Mouse (Mus musculus) hindbrain, embryonic 11.5 days (tissue): ENCODE data around the gene Fam122c. TPM values are rescaled to one million over a fixed set of nuclear protein-coding genes. Genes with fewer than 3 reads are reported as not detected.

Experiments used
- ATAC-seq: fragments of 200-750 bp; cut with Nextera tagmentation; 2 replicates; pipeline ENCODE4 v1.8.0; 2017; ENCODE audit warnings: mild to moderate bottlenecking, moderate TSS enrichment, moderate library complexity; ENCODE audit not compliant: low FRiP score
- DNase-seq: peaks from one replicate; pipeline ENCODE4 v3.0.0-alpha.2; 2015; ENCODE audit warnings: low spot score
- H3K27ac ChIP-seq: fragments of 300-500 bp; sonication (generic); 2 replicates; pipeline ENCODE4 v1.5.1; 2014; ENCODE audit warnings: mild to moderate bottlenecking, low read depth, low read length
- H3K27me3 ChIP-seq: fragments of 300-500 bp; sonication (generic); 2 replicates; pipeline ENCODE4 v1.6.1; 2014; ENCODE audit warnings: mild to moderate bottlenecking, low read length, moderate library complexity, mixed read lengths; ENCODE audit not compliant: control insufficient read depth, insufficient read depth
- H3K36me3 ChIP-seq: fragments of 300-500 bp; sonication (generic); 2 replicates; pipeline ENCODE4 v1.6.1; 2014; ENCODE audit warnings: mild to moderate bottlenecking, low read length, moderate library complexity, mixed read lengths; ENCODE audit not compliant: control insufficient read depth, insufficient read depth
- H3K4me1 ChIP-seq: fragments of 300-500 bp; sonication (generic); replicated peaks from 2 replicates; pipeline ENCODE4 v1.6.1; 2014; ENCODE audit warnings: low read length, mixed read lengths; ENCODE audit not compliant: control insufficient read depth, insufficient read depth
- H3K4me2 ChIP-seq: fragments of 300-500 bp; sonication (generic); replicated peaks from 2 replicates; pipeline ENCODE4 v1.6.1; 2014; ENCODE audit warnings: mild to moderate bottlenecking, low read depth, low read length
- H3K4me3 ChIP-seq: fragments of 300-500 bp; sonication (generic); 2 replicates; pipeline ENCODE4 v1.5.1; 2014; ENCODE audit warnings: low read depth, low read length
- H3K9ac ChIP-seq: fragments of 300-500 bp; sonication (generic); 2 replicates; pipeline ENCODE4 v1.6.1; 2014; ENCODE audit warnings: low read depth, low read length
- H3K9me3 ChIP-seq: fragments of 300-500 bp; sonication (generic); 2 replicates; pipeline ENCODE4 v1.6.1; 2016; ENCODE audit warnings: low read length; ENCODE audit not compliant: control insufficient read depth
- WGBS: fragments of 180-500 bp; shearing (Covaris S2); extraction: QIAGEN DNeasy Blood & Tissue Kit; methylation state at CpG from one replicate; pipeline ENCODE4 v1.1.7; 2014; 5-methylcytosine and 5-hydroxymethylcytosine counted together
- polyA plus RNA-seq: library from polyadenylated mRNA; unstranded; fragments of >200 nt; fragmentation: Nextera tagmentation; extraction: Ambion mirVana; gene quantifications from 2 replicates; pipeline ENCODE4 v1.2.1, GENCODE M21; 2014

Gene Fam122c
- polyA plus RNA-seq, 1 experiment from 2014 or later = not detected

GRCm38 (mm10) chrX:53341531-53341930 is 68.3 kb downstream of the Fam122c start:
- no peaks in the 10 kb centered on the region for H3K36me3 ChIP-seq
- H3K9me3 ChIP-seq = no peaks in the 10 kb centered on the region
- no peaks in the 10 kb centered on the region for H3K27me3 ChIP-seq
- 70% methylated on average over 2 of the region's 2 CpGs for WGBS
- no peak overlapping the region for H3K4me3 ChIP-seq
- H3K9ac ChIP-seq = no peak overlapping the region
- no peaks in the 10 kb centered on the region for H3K4me1 ChIP-seq
- DNase-seq (peak; percentile 64), ATAC-seq (no peak)
- no peak overlapping the region for H3K27ac ChIP-seq
- no peak overlapping the region for H3K4me2 ChIP-seq

- Histone ChIP-seq H3K27me3 (no peaks in the 10 kb centered on the region), H3K9ac (no peak overlapping the region), H3K9me3 (no peaks in the 10 kb centered on the region), H3K4me1 (no peaks in the 10 kb centered on the region), H3K36me3 (no peaks in the 10 kb centered on the region), H3K27ac (no peak overlapping the region), H3K4me2 (no peak overlapping the region), H3K4me3 (no peak overlapping the region)
- ATAC-seq (no peak), DNase-seq (no peak)
- WGBS = 89% methylated on average over 4 of the region's 4 CpGs
These were observed 75.2 kb downstream of the Fam122c start for GRCm38 (mm10) chrX:53348374-53348773.

DNA sequence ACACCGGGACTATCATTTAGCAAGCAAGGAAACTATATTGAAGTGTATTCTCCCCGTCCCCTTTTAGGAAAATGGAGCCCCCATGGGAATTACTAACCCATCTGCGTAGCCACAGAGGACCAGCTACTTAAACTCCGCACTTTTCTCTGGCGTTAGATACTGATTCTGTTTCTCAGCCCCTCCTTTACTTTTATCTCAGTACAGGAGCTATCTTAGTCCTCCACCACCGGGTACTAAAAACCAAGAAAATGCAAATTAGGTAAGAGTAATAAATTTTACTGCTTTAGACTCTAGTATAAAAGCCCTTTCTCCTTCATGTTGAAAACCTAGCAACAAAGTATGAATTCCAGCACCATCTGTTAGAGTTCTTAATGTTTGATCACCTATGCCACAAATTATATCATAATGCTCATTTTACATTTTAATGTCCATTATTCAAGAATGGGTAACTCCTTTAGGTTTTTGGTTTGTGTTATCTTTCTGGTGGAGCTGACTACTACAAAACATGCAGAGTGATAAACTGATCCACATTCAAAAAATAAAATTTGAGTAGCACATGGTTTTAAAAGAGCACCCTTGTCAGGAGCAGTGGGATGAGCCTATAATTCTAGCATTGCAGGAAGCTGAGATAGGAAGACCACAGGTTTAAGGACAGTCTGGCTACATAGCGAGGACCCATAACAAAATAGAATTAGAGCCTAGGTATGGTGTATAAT is 91.6 kb downstream of the Fam122c start:
- 84% methylated on average over 7 of the region's 7 CpGs for WGBS
- DNase-seq = no peak

DNA sequence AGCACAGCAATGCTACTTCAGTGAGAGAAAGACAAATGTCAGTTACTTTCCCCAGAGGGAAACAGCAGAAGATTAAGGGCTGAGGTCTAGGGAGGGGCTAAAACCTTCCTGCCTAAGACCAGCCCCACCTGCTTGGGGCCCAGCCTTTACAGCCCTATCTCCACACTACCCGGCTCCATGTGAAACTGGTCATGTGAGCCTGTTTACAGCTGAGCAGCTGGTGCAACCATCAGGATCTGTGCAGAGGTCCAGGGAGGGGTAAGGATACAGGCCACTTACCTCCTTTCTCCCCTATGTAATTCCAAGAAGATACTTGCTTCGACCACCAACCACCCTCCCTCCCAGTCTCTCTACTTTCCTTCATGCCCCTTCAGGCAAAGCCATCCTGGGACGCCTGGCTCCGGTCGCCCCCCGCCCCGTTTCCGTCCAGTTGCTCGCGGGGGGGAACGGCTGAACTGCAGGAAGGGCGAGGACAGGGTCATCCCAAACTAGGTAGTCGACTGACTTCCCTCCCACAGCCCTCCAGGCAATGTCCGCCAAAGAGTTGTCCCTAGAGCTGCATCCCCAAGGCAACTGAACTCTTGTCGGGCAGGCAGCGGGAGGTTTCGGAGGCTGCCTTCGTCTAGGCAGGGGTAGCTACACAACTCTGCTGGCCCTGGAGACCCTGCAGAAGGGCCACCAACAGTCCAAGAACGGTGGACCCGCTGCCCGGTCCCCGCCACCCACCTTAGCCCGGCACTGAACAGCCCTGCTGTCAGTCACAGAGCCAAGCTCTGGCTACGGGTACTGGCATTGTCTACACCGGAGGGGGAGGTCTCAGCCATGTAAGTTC is 96.5 kb downstream of the Fam122c start:
- Histone ChIP-seq H3K27ac (peak overlapping the region; percentile 72), H3K27me3 (no peaks in the 10 kb centered on the region), H3K4me2 (peak overlapping the region; percentile 46), H3K36me3 (no peaks in the 10 kb centered on the region), H3K4me3 (peak overlapping the region; percentile 56), H3K4me1 (no peaks in the 10 kb centered on the region; the same call in 1 of the 2 replicates), H3K9ac (peak overlapping the region; percentile 58), H3K9me3 (no peaks in the 10 kb centered on the region)
- DNase-seq (peak; percentile 27), ATAC-seq (peak; percentile 84)
- 17% methylated on average over 21 of the region's 25 CpGs for WGBS

More for the DNA sequence above, 91.6 kb downstream of the Fam122c start:
- Histone ChIP-seq H3K9me3 (no peaks in the 10 kb centered on the region), H3K27me3 (no peaks in the 10 kb centered on the region), H3K4me3 (no peak overlapping the region), H3K4me2 (no peak overlapping the region), H3K4me1 (no peaks in the 10 kb centered on the region; the same call in 1 of the 2 replicates), H3K27ac (no peak overlapping the region), H3K36me3 (no peaks in the 10 kb centered on the region), H3K9ac (no peak overlapping the region)
- ATAC-seq = no peak

- DNase-seq = peak; percentile 83
- ATAC-seq = peak; percentile 97
- Histone ChIP-seq H3K4me2 (peak within 1 kb of the TSS; percentile 46), H3K27me3 (no peaks in the 10 kb centered on the region), H3K9ac (peak within 1 kb of the TSS; percentile 58), H3K9me3 (no peaks in the 10 kb centered on the region), H3K4me3 (peak within 1 kb of the TSS; percentile 56), H3K4me1 (no peaks in the 10 kb centered on the region; the same call in 1 of the 2 replicates), H3K27ac (peak within 1 kb of the TSS; percentile 72), H3K36me3 (no peaks in the 10 kb centered on the region)
- 19% methylated on average over 11 of the region's 15 CpGs for WGBS
These were observed 97.1 kb downstream of the Fam122c start, which contains the start of gene Mospd1 for GRCm38 (mm10) chrX:53370366-53370740. TSS of gene Mospd1 (minus strand) at chrX:53370502.

Other genes with a start within 250 kb of the Fam122c start
- 1.4 and 2.6 TPM in 2 replicates for gene Plac1, start 33.3 kb upstream of the Fam122c start, polyA plus RNA-seq
- 7.9 and 8.0 TPM in 2 replicates for gene Fam122b, start 3.6 kb upstream of the Fam122c start, polyA plus RNA-seq
- 66.5 and 67.3 TPM in 2 replicates for gene Mospd1, start 97.1 kb downstream of the Fam122c start, polyA plus RNA-seq
- gene Etd, start 161.5 kb downstream of the Fam122c start, polyA plus RNA-seq = not detected in 2 replicates